Mouse (Mus musculus) adrenal gland, adult (tissue): ENCODE data around the gene C1ql4.
"Not testable (repeated sequence)": the region's sequence is repeated elsewhere in the genome, so short reads cannot be mapped to it uniquely, and the experiment has no call there.

Experiments used
- DNase-seq, 2 experiments: peaks; one replicate each; pipeline ENCODE4 v3.0.0; 2022 to 2023; ENCODE audit warnings: low spot score in 1 of 2; ENCODE audit not compliant: inconsistent age in 2 of 2

The C1ql4 gene

GRCm38 (mm10) chr15:99076011-99076410 is 11.6 kb downstream of the C1ql4 start:
- not testable (repeated sequence) for DNase-seq

- peak; percentile 98 to 99 for DNase-seq
These were observed 12.8 kb downstream of the C1ql4 start for GRCm38 (mm10) chr15:99074600-99075333.

DNA sequence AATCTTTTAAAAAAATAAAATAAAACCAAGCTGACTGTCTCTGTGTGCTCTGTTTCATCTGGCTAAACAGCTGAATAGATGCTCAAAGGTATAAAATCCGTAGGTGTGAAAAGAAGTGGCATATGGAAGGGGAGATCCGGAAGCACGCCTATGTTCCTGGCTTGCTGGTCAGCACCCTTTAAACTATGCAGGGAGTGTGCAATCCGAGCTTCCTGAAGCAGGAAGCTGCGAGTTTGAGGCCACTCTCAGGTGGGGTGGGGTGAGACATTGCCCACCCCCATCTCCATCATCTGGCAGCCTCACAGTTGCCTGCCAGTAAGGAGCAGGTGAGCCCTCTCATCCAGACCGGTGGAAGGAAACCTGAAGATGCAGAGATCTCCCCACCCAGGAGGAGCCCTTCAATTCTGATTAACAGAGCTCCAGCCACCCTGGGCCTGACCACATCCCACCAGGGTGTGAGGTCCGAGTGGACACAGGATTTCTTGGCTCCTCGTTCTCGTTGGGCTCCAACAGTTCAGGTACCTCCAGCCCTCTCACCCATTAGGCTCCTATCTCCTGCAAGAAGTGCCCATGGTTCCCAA is 13.5 kb downstream of the C1ql4 start, which contains the start of gene Troap:
Gene Troap (plus strand): TSS at position 557 of the 581 bp plus-strand sequence.
- no peak for DNase-seq

DNA sequence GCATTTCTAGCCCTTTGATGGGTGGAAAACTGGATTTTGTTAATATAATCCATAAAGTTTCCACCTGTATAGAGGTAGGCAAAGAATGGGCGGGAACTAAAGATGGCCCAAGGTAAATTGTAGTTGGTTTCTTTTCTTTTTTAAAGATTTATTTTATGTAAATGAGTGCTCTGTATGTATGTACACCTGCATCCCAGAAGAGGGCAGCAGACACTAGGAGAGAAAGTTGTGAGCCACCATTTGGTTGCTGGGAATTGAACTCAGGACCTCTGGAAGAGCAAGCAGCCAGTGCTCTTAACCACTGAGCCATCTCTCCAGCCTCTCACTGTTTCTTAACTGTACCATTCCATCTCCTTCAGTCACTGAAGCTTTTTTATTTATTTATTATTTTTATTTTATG is 15.6 kb downstream of the C1ql4 start:
- no peak for DNase-seq

DNA sequence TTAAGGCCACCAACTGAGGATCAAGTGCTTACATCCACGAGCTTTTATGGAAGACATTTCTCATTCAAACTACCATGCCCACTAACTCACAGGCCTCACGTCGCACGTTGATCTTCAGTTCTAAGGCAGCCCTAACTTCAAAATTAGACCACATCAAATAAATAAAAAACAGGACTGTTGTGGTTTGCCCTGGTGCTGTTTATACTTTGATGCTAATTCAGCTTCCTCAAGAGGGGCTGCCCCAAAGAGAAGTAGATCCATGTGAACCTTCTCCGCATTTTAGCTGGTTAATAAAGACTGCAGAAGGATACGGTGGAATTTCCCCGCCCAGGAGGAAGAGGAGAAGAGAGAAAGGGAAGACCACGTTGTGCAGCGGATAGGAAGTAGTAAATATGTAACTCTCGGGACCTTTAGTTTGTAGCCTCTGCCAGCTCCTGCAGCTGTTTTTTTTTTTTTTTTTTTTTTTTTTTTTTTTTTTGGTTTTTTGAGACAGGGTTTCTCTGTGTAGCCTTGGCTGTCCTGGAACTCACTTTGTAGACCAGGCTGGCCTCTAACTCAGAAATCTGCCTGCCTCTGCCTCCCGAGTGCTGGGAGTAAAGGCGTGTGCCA is 22.0 kb downstream of the C1ql4 start:
- no peak for DNase-seq

GRCm38 (mm10) chr15:99056332-99056731 is 31.3 kb downstream of the C1ql4 start:
- DNase-seq, result peak in 1 of 2 experiments; percentile 57

GRCm38 (mm10) chr15:99055511-99055961 is 32.1 kb downstream of the C1ql4 start:
- peak in 1 of 2 experiments; percentile 57 for DNase-seq

- DNase-seq, result peak in 1 of 2 experiments; percentile 26
These were observed 32.6 kb downstream of the C1ql4 start, which contains the start of gene Prph for GRCm38 (mm10) chr15:99055040-99055439. Prph (plus strand) TSS chr15:99055174.

DNA sequence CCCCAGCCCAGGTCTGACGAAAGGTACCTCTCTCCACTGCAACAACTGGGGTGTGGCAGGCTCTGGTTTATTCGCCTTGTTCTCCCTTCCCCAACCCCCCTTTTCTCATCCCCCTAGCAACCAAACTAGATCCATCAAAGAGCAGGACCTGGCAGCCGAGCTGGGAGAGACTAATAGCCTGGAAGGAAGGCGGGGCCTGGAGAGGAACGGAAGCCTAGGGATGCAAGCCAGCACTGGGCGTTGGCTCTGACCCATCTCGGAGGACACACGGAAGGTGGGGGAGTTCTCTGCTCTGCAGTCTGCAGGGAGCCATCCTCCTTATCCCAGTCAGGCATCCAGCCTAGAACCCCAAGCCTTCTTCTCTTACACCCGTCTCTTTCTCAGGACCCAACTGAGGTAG is 34.2 kb downstream of the C1ql4 start:
- no peak for DNase-seq

- peak in 1 of 2 experiments; percentile 86 for DNase-seq
These were observed 38.0 kb downstream of the C1ql4 start for GRCm38 (mm10) chr15:99049473-99050253.

GRCm38 (mm10) chr15:99045734-99046133 is 41.9 kb downstream of the C1ql4 start:
- DNase-seq, result not testable (repeated sequence)

DNA sequence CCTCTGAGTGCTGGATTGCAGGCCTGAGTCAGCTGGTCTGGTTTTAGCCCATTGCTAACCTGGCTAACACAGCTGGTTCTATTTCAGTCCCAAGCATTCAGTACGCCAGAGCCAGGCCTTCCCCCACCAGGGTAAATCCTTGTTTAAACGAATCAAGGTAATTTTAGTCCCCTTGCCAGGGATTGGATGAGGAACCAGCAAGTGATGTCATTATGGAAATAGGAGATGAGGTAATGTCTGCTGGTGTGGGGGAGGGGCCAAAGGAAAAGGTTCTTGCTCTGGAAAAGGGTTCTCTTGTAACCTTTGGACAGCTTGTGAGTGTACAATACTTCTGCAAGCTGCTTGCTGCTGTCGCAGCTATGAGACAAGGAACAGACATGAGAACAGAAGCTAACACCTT is 42.8 kb downstream of the C1ql4 start:
- DNase-seq, result peak in 1 of 2 experiments; percentile 63

DNA sequence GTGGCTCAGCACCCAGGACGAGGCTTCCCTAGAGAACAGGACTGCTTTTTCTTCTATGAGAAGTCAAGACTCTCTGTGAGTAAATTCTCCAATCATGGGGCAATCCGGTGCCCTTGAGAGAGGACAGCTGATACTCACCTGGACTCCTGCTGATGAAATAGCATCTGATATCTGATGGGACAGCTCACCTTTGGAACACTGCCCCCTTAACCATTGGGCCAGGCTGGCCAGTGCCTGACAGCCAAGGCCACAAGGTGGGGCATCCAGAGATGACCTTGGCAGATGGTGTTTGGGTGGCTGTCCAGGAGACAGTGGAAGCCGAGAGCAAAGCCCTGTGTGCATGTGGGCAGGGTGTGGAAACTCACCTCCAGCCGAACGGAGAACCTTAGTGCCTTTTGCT is 45.3 kb downstream of the C1ql4 start:
- DNase-seq, result peak; percentile 56 to 71

- peak; percentile 69 to 83 for DNase-seq
These were observed 46.4 kb downstream of the C1ql4 start for GRCm38 (mm10) chr15:99040920-99041856.

GRCm38 (mm10) chr15:99039996-99040919 is 47.4 kb downstream of the C1ql4 start:
- DNase-seq, result peak in 1 of 2 experiments; percentile 40

DNA sequence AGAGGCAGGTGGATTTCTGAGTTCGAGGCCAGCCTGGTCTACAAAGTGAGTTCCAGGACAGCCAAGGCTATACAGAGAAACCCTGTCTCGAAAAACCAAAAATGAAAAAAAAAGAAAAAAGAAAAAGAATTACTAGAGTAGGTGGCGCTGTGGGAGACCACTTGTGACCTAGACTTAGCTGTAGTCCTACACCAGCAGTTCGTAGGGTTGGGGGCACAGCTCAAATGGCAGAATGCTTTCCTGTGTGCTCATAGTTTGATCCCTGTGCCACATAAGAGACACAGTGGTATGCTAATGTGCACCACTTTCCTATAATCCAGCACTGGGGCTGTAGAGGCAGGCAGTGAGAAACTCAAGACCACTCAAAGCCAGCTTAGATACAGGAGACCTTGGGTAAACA is 48.3 kb downstream of the C1ql4 start:
- DNase-seq, result peak in 1 of 2 experiments; percentile 32

DNA sequence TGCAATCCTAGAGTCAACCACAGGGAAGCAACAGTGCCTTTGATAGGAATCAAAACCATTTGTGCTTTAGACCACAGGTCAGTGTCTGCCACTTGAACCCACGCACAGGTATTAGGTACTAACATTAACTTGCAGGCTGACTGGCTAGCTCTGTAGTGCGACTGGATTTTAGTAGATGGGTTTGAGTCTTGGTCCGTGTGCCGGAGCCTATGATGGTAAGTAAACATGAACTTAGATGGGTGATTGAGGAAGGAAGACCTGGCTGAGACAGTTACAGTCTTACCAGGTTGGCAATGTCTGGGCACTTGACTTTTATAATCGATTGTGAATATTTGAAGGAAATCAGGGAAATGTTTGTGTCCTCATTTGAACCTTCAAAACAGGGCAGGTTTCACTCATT is 48.8 kb downstream of the C1ql4 start:
- DNase-seq, result no peak

GRCm38 (mm10) chr15:99038025-99038424 is 49.6 kb downstream of the C1ql4 start:
- no peak for DNase-seq
